Mouse (Mus musculus) midbrain, embryonic 11.5 days (tissue): ENCODE data around the gene Sept5. TPM values are rescaled to one million over a fixed set of nuclear protein-coding genes. Genes with fewer than 3 reads are reported as not detected.

Source experiments
- ATAC-seq: fragments of 200-750 bp; cut with Nextera tagmentation; 2 replicates; pipeline ENCODE4 v1.8.0; 2017; ENCODE audit warnings: moderate TSS enrichment, moderate library complexity; ENCODE audit not compliant: low FRiP score
- DNase-seq: peaks from one replicate; pipeline ENCODE4 v3.0.0; 2015; ENCODE audit warnings: low spot score; ENCODE audit errors: missing footprints
- H3K27ac ChIP-seq: fragments of 300-500 bp; sonication (generic); 2 replicates; pipeline ENCODE4 v1.5.1; 2014; ENCODE audit warnings: low read depth, low read length
- H3K27me3 ChIP-seq: fragments of 300-500 bp; sonication (generic); 2 replicates; pipeline ENCODE4 v1.6.1; 2014; ENCODE audit warnings: mild to moderate bottlenecking, low read length, moderate library complexity, mixed read lengths; ENCODE audit not compliant: control insufficient read depth, insufficient read depth
- H3K36me3 ChIP-seq: fragments of 300-500 bp; sonication (generic); 2 replicates; pipeline ENCODE4 v1.6.1; 2014; ENCODE audit warnings: mild to moderate bottlenecking, low read length, moderate library complexity, mixed read lengths; ENCODE audit not compliant: control insufficient read depth, insufficient read depth
- H3K4me1 ChIP-seq: fragments of 300-500 bp; sonication (generic); 2 replicates; pipeline ENCODE4 v1.6.1; 2014; ENCODE audit warnings: low read length; ENCODE audit not compliant: control insufficient read depth, insufficient read depth
- H3K4me2 ChIP-seq: fragments of 300-500 bp; sonication (generic); 2 replicates; pipeline ENCODE4 v1.6.1; 2014; ENCODE audit warnings: mild to moderate bottlenecking, moderate library complexity
- H3K4me3 ChIP-seq: fragments of 300-500 bp; sonication (generic); 2 replicates; pipeline ENCODE4 v1.5.1; 2014; ENCODE audit warnings: low read depth, low read length
- H3K9ac ChIP-seq: fragments of 300-500 bp; sonication (generic); 2 replicates; pipeline ENCODE4 v1.6.1; 2014; ENCODE audit warnings: low read length
- H3K9me3 ChIP-seq: fragments of 300-500 bp; sonication (generic); 2 replicates; pipeline ENCODE4 v1.6.1; 2016; ENCODE audit warnings: low read length; ENCODE audit not compliant: control insufficient read depth
- WGBS: fragments of 180-500 bp; shearing (Covaris S2); extraction: QIAGEN DNeasy Blood & Tissue Kit; methylation state at CpG from one replicate; pipeline ENCODE4 v1.1.7; 2014; 5-methylcytosine and 5-hydroxymethylcytosine counted together
- polyA plus RNA-seq: library from polyadenylated mRNA; unstranded; fragments of >200 nt; fragmentation: Nextera tagmentation; extraction: Ambion mirVana; gene quantifications from 2 replicates; pipeline ENCODE4 v1.2.1, GENCODE M21; 2014

Sept5 gene
- polyA plus RNA-seq, 1 experiment from 2014 or later: 52.0 TPM

DNA sequence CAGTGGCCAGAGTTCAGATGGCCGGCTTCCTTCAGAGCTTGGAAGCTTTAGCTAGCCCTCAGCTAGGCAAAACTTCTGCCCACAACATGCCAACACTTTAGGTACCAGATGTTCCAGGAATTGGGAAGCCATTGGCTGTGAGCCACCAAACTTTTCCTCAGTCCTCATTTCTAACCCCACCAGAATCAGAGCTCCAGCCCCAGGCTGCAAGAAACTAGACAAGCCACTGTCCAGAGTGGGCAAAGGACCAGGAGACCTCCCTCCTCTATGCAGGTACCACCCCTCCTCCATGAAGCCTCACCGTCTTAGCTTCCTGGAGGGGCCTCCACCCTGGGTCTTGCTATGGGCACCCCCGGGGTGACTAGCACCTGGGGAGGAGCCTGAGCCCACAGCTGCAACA lies 2.6 kb downstream of the Sept5 start:
- H3K4me1 ChIP-seq: peaks cover 24% of the 10 kb centered on the region
- WGBS: 42% methylated on average over 3 of the region's 3 CpGs
- peaks cover 9% of the 10 kb centered on the region; the same call in 1 of the 2 replicates for H3K36me3 ChIP-seq
- DNase-seq (no peak), ATAC-seq (no peak)
- peaks cover 61% of the 10 kb centered on the region for H3K27me3 ChIP-seq
- H3K4me3 ChIP-seq: no peak overlapping the region
- no peak overlapping the region; the same call in 1 of the 2 replicates for H3K9ac ChIP-seq
- H3K4me2 ChIP-seq: peak overlapping the region; percentile 91; the same call in 1 of the 2 replicates
- H3K27ac ChIP-seq: no peak overlapping the region
- H3K9me3 ChIP-seq: no peaks in the 10 kb centered on the region

DNA sequence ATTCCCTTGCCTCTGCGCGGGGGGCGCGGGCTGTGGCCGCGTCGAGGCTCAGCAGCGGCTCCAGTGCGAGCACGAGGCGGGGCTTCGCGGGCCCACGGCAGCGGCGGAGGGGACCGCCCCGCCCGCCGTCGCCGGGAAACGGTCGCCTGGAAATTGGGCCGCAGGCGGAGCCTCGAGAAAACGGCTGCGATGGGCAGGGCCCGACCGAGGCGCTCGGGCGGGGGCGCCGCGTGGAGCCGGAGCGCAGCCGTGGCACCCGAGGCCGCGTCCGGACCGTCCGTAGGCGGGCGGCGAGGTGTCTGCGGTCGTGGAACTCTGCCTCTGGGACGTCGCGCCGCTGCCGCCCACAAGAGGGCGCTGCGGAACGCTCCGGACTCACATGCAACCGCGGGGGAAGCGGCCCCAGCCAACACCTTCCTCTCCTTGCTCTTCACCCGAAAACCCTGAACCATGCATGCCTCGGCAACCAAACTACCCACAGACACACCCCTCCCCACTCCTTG lies 3.3 kb downstream of the Sept5 start, which contains the start of gene Gm49601:
Gm49601 (minus strand) TSS at position 52 of the 503 bp plus-strand sequence.
- H3K27me3 ChIP-seq: peaks cover 68% of the 10 kb centered on the region
- no peaks in the 10 kb centered on the region for H3K9me3 ChIP-seq
- H3K9ac ChIP-seq: peak within 1 kb of the TSS; percentile 60
- DNase-seq (peak; percentile 99), ATAC-seq (peak; percentile 31)
- no peak within 1 kb of the TSS for H3K27ac ChIP-seq
- peak within 1 kb of the TSS; percentile 48 for H3K4me3 ChIP-seq
- H3K36me3 ChIP-seq: peaks cover 9% of the 10 kb centered on the region; the same call in 1 of the 2 replicates
- under 1% methylated on average over 65 of the region's 65 CpGs for WGBS
- H3K4me1 ChIP-seq: peaks cover 26% of the 10 kb centered on the region
- peak within 1 kb of the TSS; percentile 91 for H3K4me2 ChIP-seq

DNA sequence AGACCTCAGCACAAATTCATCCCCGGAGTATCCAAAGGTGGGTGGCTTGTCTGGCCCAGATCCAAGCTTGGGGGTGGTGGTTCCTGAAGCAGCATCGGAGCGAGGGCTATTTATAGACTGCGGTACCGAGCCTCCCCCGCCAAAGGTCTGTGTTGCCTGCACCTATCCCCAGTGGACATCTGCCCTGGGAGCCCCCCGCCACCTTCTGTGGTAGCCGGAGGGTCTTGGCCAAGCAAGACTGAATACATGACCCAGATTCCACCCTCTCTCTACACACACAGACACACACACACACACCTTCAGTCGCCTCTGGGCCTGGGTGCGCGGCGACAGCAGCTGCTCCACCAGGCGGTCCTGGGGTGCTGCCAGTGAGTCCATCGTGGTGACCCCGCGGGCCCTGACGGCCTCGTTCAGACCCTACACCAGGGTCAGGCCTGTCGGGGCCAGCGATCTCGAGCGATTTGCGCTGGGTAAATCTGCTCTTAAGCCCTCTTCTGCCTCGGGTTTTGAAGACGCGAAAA lies 3.9 kb downstream of the Sept5 start:
- H3K9me3 ChIP-seq: no peaks in the 10 kb centered on the region
- WGBS: 6% methylated on average over 26 of the region's 26 CpGs
- DNase-seq: peak; percentile 91
- ATAC-seq: peak; percentile 6; the same call in 1 of the 2 replicates
- no peak overlapping the region for H3K27ac ChIP-seq
- peaks cover 29% of the 10 kb centered on the region for H3K4me1 ChIP-seq
- H3K9ac ChIP-seq: peak overlapping the region; percentile 60; the same call in 1 of the 2 replicates
- H3K4me3 ChIP-seq: peak overlapping the region; percentile 48
- peak overlapping the region; percentile 91 for H3K4me2 ChIP-seq
- peaks cover 74% of the 10 kb centered on the region for H3K27me3 ChIP-seq
- peaks cover 9% of the 10 kb centered on the region; the same call in 1 of the 2 replicates for H3K36me3 ChIP-seq

DNA sequence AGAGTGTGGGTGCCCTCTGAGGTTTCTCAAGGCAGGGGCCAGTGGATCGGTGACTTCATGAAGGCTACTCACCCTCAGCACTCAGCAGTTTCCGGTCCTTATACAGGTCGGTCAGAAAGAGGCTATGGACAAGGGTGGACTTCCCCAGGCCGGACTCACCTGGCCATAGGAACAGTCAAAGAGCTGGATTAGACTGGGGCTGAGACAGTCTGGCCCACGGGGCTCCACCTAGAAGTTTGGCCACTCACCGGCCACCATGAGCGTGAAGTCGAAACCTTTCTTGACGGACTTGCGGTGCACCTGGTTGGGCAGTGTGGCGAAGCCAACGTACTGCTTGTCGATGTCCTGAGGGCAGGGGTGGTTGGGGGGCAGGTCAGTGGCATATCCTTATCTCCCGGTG lies 4.7 kb downstream of the Sept5 start:
- Histone ChIP-seq H3K9ac (no peak overlapping the region), H3K27me3 (peaks cover 82% of the 10 kb centered on the region), H3K27ac (no peak overlapping the region), H3K4me2 (no peak overlapping the region), H3K4me1 (peaks cover 33% of the 10 kb centered on the region), H3K4me3 (no peak overlapping the region), H3K9me3 (no peaks in the 10 kb centered on the region), H3K36me3 (peaks cover 9% of the 10 kb centered on the region; the same call in 1 of the 2 replicates)
- ATAC-seq (no peak), DNase-seq (peak; percentile 91)
- WGBS: 28% methylated on average over 14 of the region's 14 CpGs

DNA sequence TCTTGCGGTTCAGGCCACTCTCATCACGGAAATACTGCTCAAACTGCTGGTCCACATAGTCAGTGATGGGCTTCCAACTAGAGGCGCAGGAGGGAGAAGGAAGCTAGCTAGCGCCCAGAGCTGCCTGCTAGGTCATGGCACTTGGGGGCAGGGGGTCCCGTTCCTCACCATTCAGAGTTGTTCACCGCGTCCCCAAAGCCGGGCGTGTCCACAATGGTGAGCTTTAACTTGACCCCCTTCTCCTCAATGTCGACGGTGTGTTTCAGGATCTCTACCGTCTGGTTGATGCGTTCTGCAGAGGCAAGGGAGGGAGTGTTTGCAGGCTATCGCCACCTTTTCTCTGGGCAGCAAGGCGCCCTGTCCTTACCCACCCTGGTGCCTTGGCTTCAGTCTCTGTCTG lies 5.1 kb downstream of the Sept5 start:
- WGBS: 8% methylated on average over 15 of the region's 15 CpGs
- no peak overlapping the region for H3K9ac ChIP-seq
- H3K27ac ChIP-seq: no peak overlapping the region
- no peak for ATAC-seq
- peaks cover 9% of the 10 kb centered on the region; the same call in 1 of the 2 replicates for H3K36me3 ChIP-seq
- H3K27me3 ChIP-seq: peaks cover 86% of the 10 kb centered on the region
- no peaks in the 10 kb centered on the region for H3K9me3 ChIP-seq
- peaks cover 33% of the 10 kb centered on the region for H3K4me1 ChIP-seq
- H3K4me2 ChIP-seq: no peak overlapping the region
- H3K4me3 ChIP-seq: no peak overlapping the region
- peak; percentile 90 for DNase-seq

DNA sequence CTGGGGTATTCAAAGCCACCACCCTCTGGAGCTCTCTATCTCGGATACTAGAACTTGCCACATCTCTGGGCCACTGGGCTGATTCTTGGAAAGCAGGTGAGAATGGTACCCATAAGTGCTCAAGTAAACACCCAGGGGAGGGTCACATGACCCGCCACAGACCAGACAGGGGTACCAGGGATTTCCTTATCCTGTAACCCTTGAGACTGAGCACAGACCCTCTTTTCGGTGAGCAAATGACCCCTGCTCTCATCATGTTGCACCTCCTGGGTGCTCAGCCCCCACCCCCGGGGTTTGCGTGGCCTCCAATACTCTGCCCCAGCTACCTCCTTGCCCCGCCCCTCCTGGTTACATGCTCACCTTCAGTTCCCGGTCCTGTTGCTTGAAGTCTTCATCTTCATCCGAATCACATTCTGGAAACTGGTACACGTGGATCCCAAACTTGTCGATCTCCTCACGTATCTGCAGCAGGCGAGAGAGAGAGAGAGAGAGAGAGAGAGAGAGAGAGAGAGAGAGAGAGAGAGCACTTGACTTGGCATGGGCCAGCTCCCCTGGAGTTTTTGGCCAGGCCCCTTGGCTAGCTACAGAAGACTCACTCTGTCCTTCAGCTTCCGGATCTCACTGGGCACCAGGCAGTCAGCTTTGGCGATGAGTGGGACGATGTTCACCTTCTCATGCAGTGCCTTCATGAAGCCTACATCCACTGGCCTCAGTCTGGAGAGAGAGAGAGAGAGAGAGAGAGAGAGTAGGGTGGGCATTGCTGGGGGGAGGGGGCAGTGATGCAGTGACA lies 5.8 kb downstream of the Sept5 start:
- 13% methylated on average over 15 of the region's 15 CpGs for WGBS
- Histone ChIP-seq H3K9ac (no peak overlapping the region), H3K36me3 (peaks cover 9% of the 10 kb centered on the region; the same call in 1 of the 2 replicates), H3K4me1 (peaks cover 31% of the 10 kb centered on the region), H3K27me3 (peaks cover 93% of the 10 kb centered on the region), H3K27ac (no peak overlapping the region), H3K4me3 (no peak overlapping the region), H3K9me3 (no peaks in the 10 kb centered on the region), H3K4me2 (no peak overlapping the region)
- ATAC-seq (no peak), DNase-seq (no peak)

DNA sequence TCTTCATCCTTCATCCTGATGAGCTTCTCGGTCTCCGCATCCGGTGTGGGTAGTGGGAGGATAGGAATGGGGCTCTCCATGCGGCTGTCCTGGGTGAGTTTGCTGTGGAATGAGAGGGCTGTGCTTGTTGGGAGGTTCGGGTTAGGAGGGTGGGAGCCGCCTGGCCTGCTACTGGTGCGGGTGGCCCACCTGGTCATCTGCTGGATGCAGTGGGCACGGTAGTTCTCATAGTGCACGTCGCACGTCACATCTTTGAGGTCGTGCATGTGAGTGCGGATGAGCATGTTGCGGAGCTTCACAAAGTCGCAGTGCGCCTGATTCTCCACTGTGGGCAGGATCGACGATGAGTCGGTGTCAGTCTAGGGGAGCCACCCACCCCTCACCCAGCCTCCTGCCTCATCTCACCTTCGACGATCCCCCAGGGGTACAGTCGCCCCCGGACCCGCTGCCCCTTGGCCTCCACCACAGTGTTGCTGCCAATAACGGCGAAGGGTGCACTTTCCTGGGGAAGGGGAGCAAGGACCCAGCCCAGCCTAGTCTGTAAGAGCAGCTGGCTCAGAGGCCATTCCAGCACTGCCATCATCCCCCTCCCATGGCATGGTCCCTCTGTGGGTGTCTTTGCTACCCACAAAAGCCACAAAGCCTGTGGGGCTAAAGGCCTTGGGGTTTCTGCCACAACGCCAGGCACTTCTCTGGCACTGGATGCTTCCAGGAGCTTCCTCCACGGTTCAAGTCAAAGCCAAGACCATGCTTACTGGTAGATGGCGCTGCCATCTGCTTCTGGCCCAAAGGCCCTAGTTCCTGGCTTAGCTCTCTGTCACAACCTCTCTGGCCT lies 6.6 kb downstream of the Sept5 start:
- peaks cover 9% of the 10 kb centered on the region; the same call in 1 of the 2 replicates for H3K36me3 ChIP-seq
- H3K27me3 ChIP-seq: peaks cover 99% of the 10 kb centered on the region
- H3K4me3 ChIP-seq: no peak overlapping the region
- no peak overlapping the region for H3K4me2 ChIP-seq
- no peak overlapping the region for H3K9ac ChIP-seq
- H3K9me3 ChIP-seq: no peaks in the 10 kb centered on the region
- H3K27ac ChIP-seq: no peak overlapping the region
- DNase-seq (peak; percentile 91), ATAC-seq (no peak)
- WGBS: 19% methylated on average over 29 of the region's 29 CpGs
- H3K4me1 ChIP-seq: peaks cover 24% of the 10 kb centered on the region

DNA sequence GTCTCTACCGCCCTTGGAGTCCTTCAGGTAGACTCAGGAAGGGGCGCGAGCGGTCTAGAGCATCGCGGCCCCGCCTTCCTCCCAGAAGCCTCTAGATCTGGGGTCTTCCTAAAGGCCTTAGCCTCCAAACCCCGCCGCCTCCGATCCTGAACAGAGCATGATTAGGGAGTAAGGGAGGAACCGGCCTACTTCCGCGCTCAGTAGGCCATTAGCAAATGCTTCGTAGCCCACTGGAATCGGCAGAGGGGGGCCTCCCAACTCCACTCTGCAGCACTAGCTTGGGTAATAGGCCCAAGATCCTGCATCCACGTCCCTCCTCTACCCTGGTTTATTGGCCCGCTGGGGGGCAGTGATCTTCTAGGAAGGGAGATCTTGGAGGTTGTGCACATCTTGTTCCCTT lies 7.7 kb downstream of the Sept5 start, which contains the start of gene Gp1bb:
Gp1bb (minus strand) TSS at position 385 of the 400 bp plus-strand sequence.
- H3K36me3 ChIP-seq: peaks cover 9% of the 10 kb centered on the region; the same call in 1 of the 2 replicates
- no peaks in the 10 kb centered on the region for H3K9me3 ChIP-seq
- H3K27me3 ChIP-seq: peaks cover 93% of the 10 kb centered on the region
- WGBS: 3% methylated on average over 17 of the region's 17 CpGs
- H3K27ac ChIP-seq: no peak within 1 kb of the TSS
- DNase-seq: no peak
- ATAC-seq: no peak
- no peak within 1 kb of the TSS for H3K9ac ChIP-seq
- peaks cover 24% of the 10 kb centered on the region for H3K4me1 ChIP-seq
- peak within 1 kb of the TSS; percentile 28 for H3K4me3 ChIP-seq
- H3K4me2 ChIP-seq: peak within 1 kb of the TSS; percentile 44
